Mouse (Mus musculus) kidney, adult 18-20 months (tissue): Measurements from ENCODE around the gene Sema5b.
"Not testable (repeated sequence)": the region's sequence is repeated elsewhere in the genome, so short reads cannot be mapped to it uniquely, and the experiment has no call there.

ENCODE experiments used
- DNase-seq: peaks from one replicate; pipeline ENCODE4 v3.0.0; 2021

Gene Sema5b

DNA sequence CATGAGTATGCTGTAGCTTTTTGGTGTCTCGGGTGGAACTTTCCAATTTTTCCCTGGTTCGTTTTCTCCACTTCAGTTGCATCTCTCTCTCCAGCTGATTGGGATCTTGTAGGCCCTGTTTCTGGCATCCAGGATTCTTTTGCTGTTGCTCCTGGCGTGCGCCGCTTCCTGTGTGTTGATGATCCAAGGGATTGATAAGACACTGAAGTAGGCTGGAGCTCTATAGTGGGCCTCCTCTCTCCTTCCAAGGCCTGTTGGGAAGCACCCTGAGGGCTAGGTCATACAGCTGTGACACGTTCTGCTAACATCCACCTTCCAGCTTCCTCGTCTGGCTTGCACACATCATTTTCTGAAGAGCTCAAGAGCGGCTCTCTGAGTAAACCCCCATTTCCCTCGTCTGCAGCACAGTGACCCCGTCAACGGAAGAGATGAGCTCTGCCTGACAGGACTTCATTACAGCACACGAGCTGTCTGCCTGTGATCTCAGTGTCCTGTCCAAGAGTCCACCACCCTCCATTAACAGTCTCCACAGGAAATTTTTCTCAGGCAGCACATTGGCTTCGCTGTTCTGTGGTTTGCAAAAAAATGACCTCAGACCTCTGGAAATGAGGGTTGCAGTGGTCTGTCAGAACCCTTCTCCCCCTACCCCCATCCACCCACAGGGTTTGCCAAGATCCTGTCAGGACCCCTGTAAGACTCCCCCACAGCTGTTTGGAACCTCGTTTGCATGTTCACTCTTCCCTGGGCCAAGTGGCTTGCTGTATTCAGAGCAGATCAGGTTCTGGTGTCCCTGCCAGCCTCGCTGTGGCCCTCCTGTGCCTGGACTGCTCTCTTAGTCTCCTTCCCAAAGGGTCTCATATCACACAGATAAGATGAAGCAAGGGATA, 14.9 kb downstream of the Sema5b start:
- no peak for DNase-seq

DNA sequence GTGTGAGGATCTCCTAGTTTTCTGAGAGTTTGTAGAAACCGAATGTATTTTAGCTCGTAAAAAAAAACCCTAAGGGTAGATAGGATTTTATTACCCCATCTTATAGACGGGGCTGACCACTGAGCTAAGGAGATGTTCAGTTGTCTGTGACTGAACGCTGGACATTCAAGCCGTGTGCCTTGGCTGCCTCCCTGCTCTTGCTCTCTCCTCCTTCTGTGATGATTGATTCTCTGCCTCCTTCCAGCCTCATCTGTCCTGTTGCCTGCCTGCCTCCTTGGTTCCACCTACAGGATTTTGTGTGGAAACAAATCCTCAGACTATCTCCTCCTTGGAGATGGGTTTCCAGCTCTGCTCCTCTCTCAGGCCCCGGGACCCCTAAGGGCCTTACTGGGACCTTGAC, 16.1 kb downstream of the Sema5b start:
- DNase-seq: no peak

DNA sequence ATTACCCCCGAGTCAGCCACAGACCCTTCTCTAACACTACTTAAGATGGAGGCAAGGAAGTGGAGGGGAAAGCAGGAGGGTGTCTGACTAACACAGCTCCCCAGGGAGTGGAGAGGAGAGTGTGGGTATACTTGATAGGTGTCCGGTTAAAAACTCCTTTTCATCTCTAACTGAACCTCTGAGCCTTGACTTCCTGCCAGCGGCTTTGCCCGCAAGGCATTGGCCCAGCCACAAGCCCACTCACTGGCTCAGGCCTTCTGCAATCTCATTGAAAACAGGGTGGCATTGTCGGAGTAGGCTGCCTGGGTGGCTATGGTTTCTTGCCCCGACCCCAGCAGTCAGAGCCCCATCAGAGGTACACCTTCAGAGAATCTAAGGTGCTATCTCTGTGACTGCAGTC, 20.6 kb downstream of the Sema5b start:
- DNase-seq: no peak

DNA sequence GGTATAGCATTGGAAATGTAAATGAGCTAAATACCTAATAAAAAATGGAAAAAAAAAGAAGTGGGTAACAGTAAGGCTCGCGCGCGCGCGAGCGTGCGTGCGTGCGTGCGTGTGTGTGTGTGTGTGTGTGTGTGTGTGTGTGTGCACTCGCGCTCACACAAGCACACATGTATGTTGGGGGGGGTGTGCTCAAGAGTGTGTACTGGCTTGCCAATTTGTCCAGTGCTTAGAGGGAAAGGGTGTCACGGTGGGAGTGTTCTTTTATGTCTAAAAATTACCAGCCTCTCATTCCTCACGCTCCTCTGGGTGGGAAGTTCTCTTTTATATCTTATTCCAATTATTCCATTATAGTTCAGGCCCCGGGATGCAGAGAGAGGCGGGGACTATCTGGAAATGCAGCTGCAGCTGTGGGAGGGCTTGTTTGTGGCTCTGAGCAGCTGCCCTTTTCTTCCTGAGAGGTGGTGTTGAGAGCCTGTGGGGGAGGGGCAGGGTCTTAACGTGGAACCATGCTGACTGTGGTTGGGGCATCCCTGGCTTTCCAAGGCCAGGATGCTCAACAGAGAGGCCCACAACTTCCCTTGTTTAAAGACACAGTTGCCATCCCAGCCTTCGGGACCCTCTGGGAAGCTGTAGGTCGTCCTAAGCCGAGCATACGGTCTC, 23.4 kb downstream of the Sema5b start:
- no peak for DNase-seq

GRCm38 (mm10) chr16:35565601-35566000, 24.7 kb downstream of the Sema5b start:
- not testable (repeated sequence) for DNase-seq

GRCm38 (mm10) chr16:35568225-35568880, 27.4 kb downstream of the Sema5b start:
- DNase-seq: no peak

DNA sequence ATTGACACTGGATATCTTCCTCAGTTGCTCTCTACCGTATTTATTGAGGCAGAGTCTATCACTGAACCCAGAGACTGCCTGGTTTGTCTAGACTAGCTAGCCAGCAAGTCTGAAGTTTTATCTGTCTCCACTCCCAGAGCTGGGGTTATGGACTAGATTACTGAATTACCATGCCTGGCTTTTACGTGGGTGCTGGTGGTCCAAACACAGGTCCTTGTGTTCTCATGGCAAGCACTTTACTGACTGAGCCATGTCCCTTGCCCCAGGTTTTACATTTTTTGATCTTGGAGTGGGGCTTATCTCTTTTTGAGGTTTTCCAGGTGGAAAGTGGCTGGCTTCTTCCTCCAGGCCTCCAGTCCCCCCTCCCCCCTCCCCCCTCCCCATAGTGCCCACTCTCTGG, 28.4 kb downstream of the Sema5b start:
- no peak for DNase-seq

DNA sequence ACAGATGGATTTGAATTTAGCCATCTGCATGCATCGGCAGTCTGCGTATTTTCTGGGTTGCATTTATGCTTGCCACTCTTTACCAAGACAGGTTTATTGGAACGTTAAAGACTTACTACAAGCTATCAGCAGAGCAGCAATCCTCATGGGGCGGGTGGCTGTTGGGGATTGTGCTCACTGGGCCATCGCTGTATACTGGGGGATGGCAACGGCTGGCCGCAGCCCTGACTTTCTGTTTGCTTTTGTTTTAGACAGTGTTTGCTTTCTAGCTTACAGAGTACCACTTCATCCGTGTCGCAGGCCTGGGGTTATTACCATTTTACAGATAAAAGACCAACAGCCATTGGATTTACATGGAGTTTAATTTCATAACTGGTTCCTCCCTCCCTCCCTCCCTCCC, 28.8 kb downstream of the Sema5b start:
- DNase-seq: no peak

- no peak for DNase-seq
Measured at GRCm38 (mm10) chr16:35570627-35571026, 29.7 kb downstream of the Sema5b start.

- no peak for DNase-seq
Measured at GRCm38 (mm10) chr16:35573586-35573985, 32.6 kb downstream of the Sema5b start.

DNA sequence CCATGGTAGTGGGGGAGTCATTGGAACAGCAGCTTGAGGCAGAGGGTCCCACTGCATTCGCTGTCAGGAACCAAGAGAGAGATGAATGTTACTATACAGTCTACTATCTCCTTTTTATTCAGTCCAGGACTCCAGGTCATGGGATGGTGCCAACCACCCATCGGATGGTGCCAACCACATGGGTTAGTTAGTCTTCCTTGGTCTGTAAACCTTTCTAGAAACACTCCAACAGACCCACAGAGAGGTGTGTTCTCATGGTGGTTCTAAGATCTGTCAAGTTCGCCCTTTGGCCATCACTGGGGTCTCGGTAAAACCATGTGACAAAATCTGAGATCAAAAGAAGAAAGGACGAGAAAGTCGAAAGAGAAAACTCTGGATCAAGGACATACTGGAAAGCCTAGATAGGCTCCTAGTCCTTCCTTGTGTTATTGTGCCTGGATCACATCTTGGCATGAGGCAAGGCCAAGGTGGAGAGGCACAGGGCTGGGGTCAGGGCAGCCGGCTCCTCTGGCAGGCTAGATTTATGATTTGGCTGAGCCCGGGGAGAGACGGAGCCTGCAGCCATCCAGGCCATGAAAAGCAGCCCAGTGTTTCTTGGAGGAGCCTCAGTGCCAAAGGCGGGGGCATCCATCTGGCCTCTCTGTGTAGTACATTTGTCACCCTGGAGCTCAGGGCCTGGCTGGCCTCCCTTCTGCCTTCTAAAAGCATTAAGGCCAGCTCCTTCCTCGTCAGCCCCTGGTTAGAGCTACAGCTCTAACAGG, 36.4 kb downstream of the Sema5b start:
- DNase-seq: no peak

GRCm38 (mm10) chr16:35581299-35581698, 40.4 kb downstream of the Sema5b start:
- DNase-seq: no peak

DNA sequence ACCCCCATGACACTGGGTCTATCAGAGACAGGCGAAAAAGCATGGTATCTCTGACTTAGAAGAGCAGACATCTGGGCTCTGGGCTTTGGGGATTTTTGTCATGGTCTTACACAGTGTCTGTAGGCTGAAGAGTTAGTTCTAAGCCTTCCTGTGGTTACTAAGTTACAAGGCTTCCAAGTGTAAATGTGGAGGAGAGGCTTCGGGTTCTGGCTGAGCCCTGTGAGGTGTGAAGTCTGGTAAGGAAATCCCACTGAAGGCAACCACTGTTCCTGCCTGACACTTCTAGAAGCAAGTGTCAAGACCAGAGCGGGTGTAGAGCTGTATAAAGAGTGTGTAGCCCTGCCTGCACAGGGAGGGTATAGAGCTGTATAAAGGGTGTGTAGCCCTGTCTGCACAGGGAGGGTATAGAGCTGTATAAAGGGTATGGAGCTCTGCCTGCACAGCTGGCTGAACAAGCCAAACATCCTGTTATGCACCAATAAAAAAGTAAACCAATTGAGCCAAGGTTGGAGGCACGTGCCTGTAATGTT, 42.7 kb downstream of the Sema5b start:
- DNase-seq: no peak

DNA sequence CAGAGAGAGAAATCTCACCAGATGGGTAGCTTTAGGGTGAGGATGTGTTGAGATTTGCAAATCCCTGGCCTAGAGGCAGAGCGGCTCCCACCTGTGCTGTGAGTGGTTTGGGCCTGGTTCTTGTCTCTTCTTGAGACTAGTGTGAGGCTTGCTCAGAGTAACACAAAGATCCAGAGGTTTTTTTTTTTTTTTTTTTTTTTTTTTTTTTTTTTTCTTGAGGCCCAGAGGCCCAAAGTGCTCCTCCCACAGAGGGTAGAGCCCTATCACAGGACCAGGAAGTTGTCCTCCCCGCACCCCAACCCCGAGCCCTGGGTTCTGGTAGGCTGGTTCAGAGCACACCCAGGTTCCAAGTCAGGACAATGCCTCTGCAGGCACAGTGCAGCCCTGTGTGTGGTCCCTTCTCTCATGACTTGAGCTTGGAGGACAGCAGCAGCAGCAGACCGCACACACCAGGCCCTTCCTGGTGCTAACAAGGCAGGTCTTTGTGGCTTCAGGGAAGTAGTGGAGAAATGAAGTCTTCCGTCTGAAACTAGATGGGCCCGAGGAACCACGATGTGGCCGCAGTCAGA, 44.3 kb downstream of the Sema5b start:
- no peak for DNase-seq

DNA sequence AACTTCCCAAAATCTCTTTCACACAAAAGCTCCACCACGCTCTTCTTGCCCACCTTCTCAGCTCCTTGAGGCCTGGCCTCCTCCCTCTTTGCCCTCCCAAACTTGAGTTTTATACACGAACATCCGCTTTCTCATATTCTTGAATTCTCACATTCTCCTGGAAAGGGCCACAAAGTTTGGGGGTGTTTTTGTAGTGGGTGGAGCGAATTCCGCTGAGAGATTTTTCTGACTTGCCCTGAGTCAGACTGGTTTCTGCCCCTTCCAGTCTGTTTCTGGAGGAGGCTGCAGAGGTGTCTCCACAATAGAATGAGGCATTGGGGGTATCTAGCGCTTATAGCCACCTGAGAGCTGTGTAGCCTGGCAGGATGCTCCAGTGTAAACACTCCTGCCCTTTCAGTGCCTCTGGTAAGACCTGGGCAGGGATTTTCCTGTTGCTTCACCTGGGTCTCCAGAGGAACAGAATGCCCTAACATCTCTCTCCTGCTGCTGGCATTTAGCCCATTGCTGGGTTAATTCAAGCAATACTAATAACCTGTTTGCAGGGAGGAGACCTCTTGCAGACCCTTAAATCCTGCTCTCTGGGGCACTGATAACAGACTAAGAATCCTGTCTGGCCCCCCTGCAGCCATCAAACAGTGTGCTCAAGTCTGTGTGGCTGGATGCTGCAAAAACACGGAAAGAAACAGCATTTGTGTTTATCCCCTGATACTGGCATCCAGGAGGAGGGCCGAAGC, 46.3 kb downstream of the Sema5b start:
- DNase-seq: no peak

GRCm38 (mm10) chr16:35587866-35588465, 47.0 kb downstream of the Sema5b start:
- DNase-seq: no peak

- DNase-seq: no peak
Measured at GRCm38 (mm10) chr16:35588731-35589151, 47.8 kb downstream of the Sema5b start.

DNA sequence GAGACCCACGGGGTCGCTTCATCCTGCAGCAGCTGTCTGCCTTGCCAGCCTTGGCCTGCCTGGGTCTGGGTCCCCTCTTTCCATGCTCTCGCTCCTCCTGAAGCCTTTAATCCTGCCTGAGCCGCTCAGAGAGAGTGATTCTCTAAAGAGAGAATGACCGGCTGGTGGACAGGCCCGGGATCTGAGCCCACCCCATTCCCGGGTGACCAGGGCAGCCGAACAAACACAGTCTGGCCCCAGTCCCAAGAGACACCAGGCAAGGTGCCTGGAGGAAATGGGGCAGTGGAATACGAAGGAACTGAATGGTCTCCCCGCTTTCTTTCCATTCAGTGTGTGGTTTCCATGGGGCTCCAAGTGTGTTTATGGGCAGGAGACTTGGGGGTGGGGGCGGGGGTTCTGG, 50.8 kb downstream of the Sema5b start:
- DNase-seq: no peak

DNA sequence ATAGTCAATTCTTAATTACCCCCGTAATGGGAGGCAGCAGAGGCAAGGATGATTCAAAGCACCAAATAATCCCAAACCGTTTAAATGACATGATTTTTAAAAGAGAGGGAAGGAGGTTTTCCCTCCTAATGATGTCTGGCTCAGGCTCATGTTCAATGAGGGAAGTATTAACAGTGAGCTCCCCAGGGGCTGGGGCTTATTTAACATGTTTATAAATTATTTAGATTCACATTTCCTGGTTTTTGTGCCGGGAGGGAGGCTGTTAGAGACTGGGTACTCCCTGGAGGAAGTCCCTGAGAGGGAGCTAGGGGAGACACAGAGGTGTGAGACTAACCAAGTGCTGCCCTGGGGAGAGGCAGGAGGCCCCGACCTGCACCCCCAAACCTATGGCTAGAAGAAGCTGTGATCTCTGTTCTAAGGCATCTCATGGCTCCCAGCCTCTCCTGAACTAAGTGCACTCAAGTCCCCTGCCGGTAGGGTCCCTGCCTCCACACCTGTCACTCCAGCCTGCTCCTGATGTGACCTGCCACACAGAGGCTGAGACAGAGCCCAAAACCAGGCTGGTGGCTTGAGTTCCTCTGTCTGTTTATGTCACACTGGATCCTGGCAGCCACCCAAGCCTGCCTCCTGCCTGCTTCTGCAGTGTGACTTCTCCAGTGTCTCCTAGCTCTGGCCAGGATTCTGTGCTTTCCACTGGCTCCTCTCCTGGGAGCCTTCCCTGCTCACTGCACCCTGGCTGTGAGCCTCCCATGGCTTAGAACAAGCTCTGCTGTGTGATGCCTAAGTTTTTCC, 51.5 kb downstream of the Sema5b start:
- DNase-seq: no peak

DNA sequence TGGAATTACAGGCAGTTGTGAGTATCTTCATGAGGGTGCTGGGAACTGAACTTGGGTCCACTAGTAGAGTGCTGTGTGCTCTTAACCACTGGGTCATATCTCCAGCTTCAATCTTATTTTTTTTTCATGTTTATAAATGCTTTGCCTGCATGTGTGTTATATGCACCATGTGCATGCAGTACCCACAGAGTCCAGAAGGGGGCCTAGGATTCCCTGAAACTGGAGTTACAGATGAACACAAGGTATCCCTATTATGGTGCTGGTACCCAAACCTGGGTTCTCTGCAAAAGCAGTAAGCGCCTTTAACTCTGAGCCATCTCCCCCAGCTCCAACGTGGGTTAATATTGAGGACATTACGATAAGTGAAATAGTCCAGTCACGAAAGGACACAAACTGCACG, 52.5 kb downstream of the Sema5b start:
- DNase-seq: no peak
